Mouse (Mus musculus): Measurements from ENCODE around the gene Olfr857.
"Not testable (repeated sequence)": the region's sequence is repeated elsewhere in the genome, so short reads cannot be mapped to it uniquely, and the experiment has no call there.

Olfr857 gene

DNA sequence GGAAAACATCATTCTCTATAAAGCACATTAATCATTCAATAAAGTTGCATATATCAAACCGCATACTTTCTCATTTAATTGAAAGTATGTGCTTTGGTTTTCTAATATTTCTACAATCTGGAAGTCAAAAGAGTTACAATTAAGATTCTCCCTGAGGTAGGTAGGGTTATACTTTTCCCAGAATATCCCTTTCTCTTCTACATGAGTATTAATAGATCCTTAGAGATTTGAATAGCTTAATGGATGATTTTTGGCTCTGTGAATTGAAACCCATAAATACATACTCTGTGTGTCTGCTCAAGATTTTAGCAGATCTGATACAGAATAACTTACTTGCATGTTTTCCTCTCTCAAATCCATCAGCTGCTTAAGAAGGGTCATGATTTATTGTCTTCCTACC is at the start of gene Olfr857:
Gene Olfr857 (plus strand): TSS at position 301 of the 400 bp plus-strand sequence.
- DNase-seq (ENCODE audit: low spot score): no peak

GRCm38 (mm10) chr9:19690281-19690680 is 19.0 kb upstream of the Olfr857 start:
- no peak for DNase-seq (ENCODE audit: low spot score)

DNA sequence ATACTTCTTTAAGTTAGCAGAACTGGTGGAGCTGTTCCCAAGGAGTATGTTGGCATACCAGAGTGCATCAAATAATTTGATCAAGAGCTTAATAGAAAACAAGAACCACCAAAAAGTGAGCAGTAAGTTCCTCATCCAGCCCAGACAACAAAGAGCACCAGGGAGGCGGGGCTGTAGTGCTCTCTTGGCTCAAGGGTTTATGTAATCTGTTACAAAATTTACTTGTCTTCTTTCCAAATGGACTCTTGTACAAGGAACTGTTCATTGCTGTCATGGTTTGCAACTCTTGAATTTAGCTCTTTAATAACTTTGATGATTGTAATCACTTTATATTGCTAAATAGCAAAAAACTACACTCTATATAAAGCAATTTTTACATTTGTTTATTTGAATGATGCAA is 17.8 kb upstream of the Olfr857 start:
- no peak for DNase-seq (ENCODE audit: low spot score)

- no peak for DNase-seq (ENCODE audit: low spot score)
These were observed 16.8 kb upstream of the Olfr857 start for GRCm38 (mm10) chr9:19692430-19692829.

GRCm38 (mm10) chr9:19694285-19694684 is 14.9 kb upstream of the Olfr857 start:
- not testable (repeated sequence) for DNase-seq (ENCODE audit: low spot score)

DNA sequence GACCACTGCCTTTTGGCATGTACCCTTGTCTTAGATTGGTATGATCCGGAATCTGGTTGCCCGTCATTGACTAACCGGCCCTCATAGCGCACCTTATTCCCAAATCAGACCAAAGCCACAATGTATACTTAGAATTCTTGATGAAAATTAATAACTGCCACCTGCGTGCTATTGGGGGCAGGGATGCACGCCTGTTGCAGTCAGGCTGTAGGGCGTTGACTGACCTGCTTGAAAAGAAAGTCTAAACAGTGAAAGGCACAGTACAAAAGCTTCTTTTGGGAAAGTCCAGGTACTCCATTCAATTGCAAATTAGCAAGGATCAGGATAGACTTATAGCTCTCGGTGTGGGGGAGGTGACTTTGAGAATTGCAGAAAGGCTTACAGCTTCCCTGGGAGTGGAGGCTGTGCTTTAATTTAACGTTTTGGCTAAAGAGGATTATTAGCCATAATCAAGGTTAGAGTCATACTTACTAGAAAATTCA is 14.3 kb upstream of the Olfr857 start:
- not testable (repeated sequence) for DNase-seq (ENCODE audit: low spot score)

DNA sequence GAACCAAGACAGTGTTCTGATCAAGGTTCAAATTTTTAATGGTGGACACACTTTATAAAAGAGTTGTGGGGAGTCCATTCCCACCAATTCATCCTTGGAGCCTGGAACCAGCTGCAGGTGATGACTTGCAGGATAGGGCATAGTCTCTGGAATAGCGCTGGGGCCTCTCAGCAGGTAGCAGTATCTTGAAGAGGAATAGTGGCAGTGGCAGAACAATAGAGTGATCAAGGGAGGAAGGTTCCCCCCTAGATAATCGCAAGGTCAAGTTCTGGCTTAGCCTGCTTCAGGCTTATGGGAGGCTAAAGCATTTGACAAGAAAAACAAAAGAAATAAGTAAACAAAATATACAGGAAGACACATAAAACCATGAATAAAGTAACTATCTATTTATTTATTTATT is 4.7 kb upstream of the Olfr857 start:
- DNase-seq (ENCODE audit: low spot score): not testable (repeated sequence)
